Mouse (Mus musculus): ENCODE results near the gene 9230112D13Rik. TPM values are rescaled to one million over a fixed set of nuclear protein-coding genes. Genes with fewer than 3 reads are reported as not detected.

Gene 9230112D13Rik
- total and polyA plus RNA-seq, 3 experiments: 1.6 to 1.9 (median 1.7) TPM

DNA sequence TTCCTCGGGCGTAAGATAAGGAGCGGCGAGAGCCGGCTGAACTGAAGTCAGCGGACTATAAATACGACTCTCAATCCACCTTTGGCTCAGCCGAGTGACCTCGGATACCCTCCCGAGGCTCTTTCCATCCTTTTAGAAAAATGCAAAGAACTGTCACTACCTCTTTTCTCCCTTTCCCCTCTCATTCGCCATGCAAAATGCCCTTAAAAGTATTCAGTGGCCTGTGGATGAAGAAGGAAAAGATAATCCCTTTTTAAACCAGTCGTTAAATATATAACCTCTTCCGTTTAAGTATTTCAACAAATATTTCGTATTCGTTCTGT lies 19.3 kb downstream of the 9230112D13Rik start, which contains the start of gene Bmpr1a:
Gene Bmpr1a (minus strand): TSS at position 17 of the 323 bp plus-strand sequence.
- H3K27ac ChIP-seq (ENCODE audit: insufficient read depth, low read depth): peak within 1 kb of the TSS; percentile 77
- dilution Hi-C loops (cut with MboI; ENCODE audit: extremely low pct_ligation_motif_present, extremely low pct_unique_long_range_greater_than_20kb, low sequenced_read_pairs): no loop called here

DNA sequence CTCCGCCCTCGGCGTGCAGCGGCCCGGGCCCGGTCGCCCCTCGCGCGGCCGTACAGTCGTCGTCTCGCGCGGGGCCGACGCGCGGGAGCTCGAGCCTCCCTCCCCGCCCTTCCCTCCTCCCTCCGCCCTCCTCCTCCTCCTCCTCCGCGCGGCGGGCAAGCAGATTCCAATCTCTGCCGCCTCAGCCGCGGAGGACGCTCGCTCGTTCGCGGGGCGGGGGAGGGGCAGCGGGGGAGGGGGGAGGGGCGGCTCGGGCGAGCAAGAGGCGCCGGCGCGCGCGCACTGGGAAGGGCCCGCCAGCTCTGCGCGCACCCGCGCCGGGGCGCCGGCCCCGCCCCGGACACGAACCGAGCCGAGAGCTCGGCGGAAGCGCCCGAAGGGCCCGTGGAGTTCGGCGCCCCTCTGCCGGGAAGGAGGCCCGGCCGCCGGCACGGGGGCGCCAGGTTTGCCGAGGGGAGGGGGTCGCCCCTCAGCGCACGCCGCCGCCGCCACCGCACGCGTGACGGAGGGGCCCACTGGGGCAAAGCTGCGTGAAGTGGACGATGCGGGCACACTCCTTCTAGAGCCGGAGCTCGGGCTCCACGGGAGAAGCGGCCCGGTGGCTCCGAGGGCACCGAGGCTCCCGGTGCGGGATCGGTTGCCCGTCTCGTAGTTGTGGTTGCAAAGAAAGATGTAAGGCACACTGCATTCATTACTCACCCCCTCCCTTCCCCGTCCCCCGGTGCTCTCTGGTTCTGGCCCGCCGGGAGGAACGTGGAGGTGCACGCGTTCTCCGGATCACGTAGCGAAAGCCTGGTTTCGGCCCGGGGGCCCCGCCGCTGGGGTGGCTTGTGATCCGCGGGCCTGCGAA lies 19.9 kb downstream of the 9230112D13Rik start:
- H3K4me3 ChIP-seq (replicated peaks in 1 of 3; ENCODE audit: low read depth in 2 of 3, low read length in 2 of 3, poor library complexity in 1 of 3): peak overlapping the region; percentile 87 to 93 (median 92)
- H3K79me2 ChIP-seq (replicated peaks; ENCODE audit: control insufficient read depth, extremely low read depth, insufficient read depth, poor library complexity, severe bottlenecking): peaks cover 41% of the 10 kb centered on the region
- peak overlapping the region; percentile 51 for H3K4me2 ChIP-seq (ENCODE audit: insufficient read depth, low read depth, poor library complexity, severe bottlenecking)
- H3K27me3 ChIP-seq (replicated peaks): no peaks in the 10 kb centered on the region
- DNase-seq (ENCODE audit: extremely low read depth): peak; percentile 74
- TF ChIP-seq UBTF (IDR thresholded peaks at IDR 0.05; ENCODE audit: low read depth, low read length) (peak; percentile 94; the same call in 1 of the 2 replicates), MAX (IDR thresholded peaks at IDR 0.05; ENCODE audit: low read length) (peak; percentile 60; the same call in 1 of the 2 replicates), EP300 (IDR thresholded peaks at IDR 0.05; ENCODE audit: low read length) (no peak), CTCF (conservative IDR thresholded peaks at IDR 0.05 in 1 of 2, IDR thresholded peaks at IDR 0.05 in 1 of 2; ENCODE audit: low read depth in 2 of 2, low read length in 2 of 2) (no peak), MYC (IDR thresholded peaks at IDR 0.05; ENCODE audit: low read depth, low read length) (0 out of 2 replicates have a peak, but pooled peaks have one; percentile 29), POLR2A (IDR thresholded peaks at IDR 0.05; ENCODE audit: low read depth, low read length) (peak; percentile 74), HCFC1 (IDR thresholded peaks at IDR 0.05; ENCODE audit: low read depth, low read length) (0 out of 2 replicates have a peak, but pooled peaks have one; percentile 16), ELF1 (IDR thresholded peaks at IDR 0.05; ENCODE audit: low read depth, low read length) (peak; percentile 63), CHD2 (IDR thresholded peaks at IDR 0.05; ENCODE audit: low read length) (peak; percentile 33; the same call in 1 of the 2 replicates), NRF1 (IDR thresholded peaks at IDR 0.05; ENCODE audit: low read depth, low read length) (peak; percentile 75), BHLHE40 (IDR thresholded peaks at IDR 0.05; ENCODE audit: low read depth, low read length) (peak; percentile 60; the same call in 1 of the 2 replicates), MXI1 (IDR thresholded peaks at IDR 0.05; ENCODE audit: low read depth, low read length) (0 out of 2 replicates have a peak, but pooled peaks have one; percentile 38), ZC3H11A (IDR thresholded peaks at IDR 0.05; ENCODE audit: low read depth, low read length) (no peak), MEF2A (IDR thresholded peaks at IDR 0.05; ENCODE audit: borderline replicate concordance, low read depth, low read length) (no peak), TCF12 (IDR thresholded peaks at IDR 0.05; ENCODE audit: low read depth, low read length) (peak; percentile 5; the same call in 1 of the 2 replicates), IRF4 (IDR thresholded peaks at IDR 0.05; ENCODE audit: low read depth, low read length) (peak; percentile 66), JUN (IDR thresholded peaks at IDR 0.05; ENCODE audit: insufficient read depth, low read depth, low read length) (no peak), NELFE (IDR thresholded peaks at IDR 0.05; ENCODE audit: low read depth, low read length) (peak; percentile 56; the same call in 1 of the 2 replicates)
- H3K9ac ChIP-seq (ENCODE audit: insufficient read depth, low read depth): peak overlapping the region; percentile 84
- no peaks in the 10 kb centered on the region for H3K9me3 ChIP-seq (replicated peaks; ENCODE audit: low read length)
- dilution Hi-C loops (cut with MboI; ENCODE audit: extremely low pct_ligation_motif_present, extremely low pct_unique_long_range_greater_than_20kb, low sequenced_read_pairs): no loop called here
- in situ Hi-C loops (cut with MboI; ENCODE audit: low pct_ligation_motif_present, low pct_unique_long_range_greater_than_20kb, low sequenced_read_pairs): loop anchor here (5.0 kb wide), 1 partner anchor 45 kb away; no protein-coding TSS in a partner anchor
- H3K4me1 ChIP-seq (ENCODE audit: control insufficient read depth in 1 of 2, insufficient read depth in 2 of 2): peaks cover 0 to 40% of the 10 kb centered on the region in 2 experiments; a peak in 3 of 4 replicates
- no peaks in the 10 kb centered on the region for H3K36me3 ChIP-seq (replicated peaks in 1 of 2; ENCODE audit: control insufficient read depth in 1 of 2, insufficient read depth in 1 of 2, low read length in 1 of 2)
- H3K27ac ChIP-seq (ENCODE audit: insufficient read depth, low read depth): peak overlapping the region; percentile 77

More for the DNA sequence above, 19.3 kb downstream of the 9230112D13Rik start, which contains the start of gene Bmpr1a:
- Histone ChIP-seq H3K79me2 (replicated peaks; ENCODE audit: control insufficient read depth, extremely low read depth, insufficient read depth, poor library complexity, severe bottlenecking) (peaks cover 38% of the 10 kb centered on the region), H3K4me1 (ENCODE audit: control insufficient read depth in 1 of 2, insufficient read depth in 2 of 2) (peaks cover 3 to 40% of the 10 kb centered on the region in 2 experiments), H3K36me3 (replicated peaks in 1 of 2; ENCODE audit: control insufficient read depth in 1 of 2, insufficient read depth in 1 of 2, low read length in 1 of 2) (no peaks in the 10 kb centered on the region), H3K9me3 (replicated peaks; ENCODE audit: low read length) (no peaks in the 10 kb centered on the region), H3K4me2 (ENCODE audit: insufficient read depth, low read depth, poor library complexity, severe bottlenecking) (peak within 1 kb of the TSS; percentile 79), H3K9ac (ENCODE audit: insufficient read depth, low read depth) (peak within 1 kb of the TSS; percentile 84), H3K27me3 (replicated peaks) (no peaks in the 10 kb centered on the region), H3K4me3 (replicated peaks in 1 of 3; ENCODE audit: low read depth in 2 of 3, low read length in 2 of 3, poor library complexity in 1 of 3) (peak within 1 kb of the TSS; percentile 87 to 93 (median 92))
- no peak for DNase-seq (ENCODE audit: extremely low read depth)
- TF ChIP-seq MEF2A (IDR thresholded peaks at IDR 0.05; ENCODE audit: borderline replicate concordance, low read depth, low read length) (0 out of 2 replicates have a peak, but pooled peaks have one; percentile 60), EP300 (IDR thresholded peaks at IDR 0.05; ENCODE audit: low read length) (0 out of 2 replicates have a peak, but pooled peaks have one; percentile 6), E2F4 (IDR thresholded peaks at IDR 0.05; ENCODE audit: insufficient replicate concordance, low read depth, low read length) (no peak), CHD1 (IDR thresholded peaks at IDR 0.05; ENCODE audit: low read depth, low read length) (peak; percentile 87; the same call in 1 of the 2 replicates)
- in situ Hi-C loops (cut with MboI; ENCODE audit: low pct_ligation_motif_present, low pct_unique_long_range_greater_than_20kb, low sequenced_read_pairs): loop anchor here (5.0 kb wide), 1 partner anchor 44 kb away; no protein-coding TSS in a partner anchor
